Mouse (Mus musculus) kidney, embryonic 15.5 days (tissue): ENCODE data around the gene Zfp771. TPM values are rescaled to one million over a fixed set of nuclear protein-coding genes. Genes with fewer than 3 reads are reported as not detected.
A peak's percentile ranks its signal among the peaks of the same experiment; 100 is the strongest.
"Not testable (repeated sequence)": the region's sequence is repeated elsewhere in the genome, so short reads cannot be mapped to it uniquely, and the experiment has no call there.

Experiments
- ATAC-seq: fragments of 200-750 bp; cut with Nextera tagmentation; replicated peaks from 2 replicates; pipeline ENCODE4 v1.8.0; 2017; ENCODE audit warnings: moderate TSS enrichment; ENCODE audit not compliant: low FRiP score
- H3K27ac ChIP-seq: fragments of 300-500 bp; sonication (generic); 2 replicates; pipeline ENCODE4 v1.5.1; 2015; ENCODE audit warnings: mild to moderate bottlenecking, inconsistent platforms
- H3K27me3 ChIP-seq: fragments of 300-500 bp; sonication (generic); 2 replicates; pipeline ENCODE4 v1.6.1; 2015; ENCODE audit warnings: inconsistent platforms
- H3K36me3 ChIP-seq: fragments of 300-500 bp; sonication (generic); 2 replicates; pipeline ENCODE4 v1.6.1; 2015; ENCODE audit warnings: inconsistent platforms
- H3K4me1 ChIP-seq: fragments of 300-500 bp; sonication (generic); 2 replicates; pipeline ENCODE4 v1.6.1; 2015; ENCODE audit warnings: inconsistent platforms
- H3K4me2 ChIP-seq: fragments of 300-500 bp; sonication (generic); 2 replicates; pipeline ENCODE4 v1.6.1; 2015; ENCODE audit warnings: moderate library complexity, mild to moderate bottlenecking, inconsistent platforms
- H3K4me3 ChIP-seq: fragments of 300-500 bp; sonication (generic); replicated peaks from 2 replicates; pipeline ENCODE4 v1.5.1; 2015; ENCODE audit warnings: mild to moderate bottlenecking, inconsistent platforms
- H3K9ac ChIP-seq: fragments of 300-500 bp; sonication (generic); 2 replicates; pipeline ENCODE4 v1.6.1; 2015; ENCODE audit warnings: mild to moderate bottlenecking, inconsistent platforms
- H3K9me3 ChIP-seq: fragments of 300-500 bp; sonication (generic); replicated peaks from 2 replicates; pipeline ENCODE4 v1.6.1; 2016; ENCODE audit warnings: inconsistent platforms
- WGBS: fragments of 180-500 bp; shearing (Covaris S2); methylation state at CpG from one replicate; pipeline ENCODE4 v1.1.7; 2015; ENCODE audit warnings: mixed read lengths; 5-methylcytosine and 5-hydroxymethylcytosine counted together
- polyA plus RNA-seq: library from polyadenylated mRNA; unstranded; fragments of >200 nt; fragmentation: Nextera tagmentation; extraction: Ambion mirVana; gene quantifications from 2 replicates; pipeline ENCODE4 v1.2.1, GENCODE M21; 2015

Gene Zfp771
- polyA plus RNA-seq, 1 experiment from 2014 or later = 62.3 TPM

GRCm38 (mm10) chr7:127233765-127234164 is 10.3 kb upstream of the Zfp771 start:
- H3K4me3 ChIP-seq = peak overlapping the region; percentile 99
- peak overlapping the region; percentile 99 for H3K27ac ChIP-seq
- H3K4me1 ChIP-seq = peaks cover 36% of the 10 kb centered on the region
- no peaks in the 10 kb centered on the region for H3K9me3 ChIP-seq
- peak overlapping the region; percentile 71 for H3K4me2 ChIP-seq
- peak overlapping the region; percentile 98 for H3K9ac ChIP-seq
- H3K27me3 ChIP-seq = no peaks in the 10 kb centered on the region
- no peak for ATAC-seq
- peaks cover 59% of the 10 kb centered on the region for H3K36me3 ChIP-seq
- 3% methylated on average over 9 of the region's 9 CpGs for WGBS

GRCm38 (mm10) chr7:127234777-127235176 is 9.3 kb upstream of the Zfp771 start:
- no peak overlapping the region for H3K27ac ChIP-seq
- 93% methylated on average over 2 of the region's 2 CpGs for WGBS
- ATAC-seq = no peak
- H3K4me2 ChIP-seq = no peak overlapping the region
- H3K4me3 ChIP-seq = peak overlapping the region; percentile 99; the same call in 1 of the 2 replicates
- no peaks in the 10 kb centered on the region for H3K9me3 ChIP-seq
- H3K36me3 ChIP-seq = peaks cover 64% of the 10 kb centered on the region
- H3K9ac ChIP-seq = 0 out of 2 replicates have a peak overlapping the region, but pooled peaks have one; percentile 98
- H3K27me3 ChIP-seq = no peaks in the 10 kb centered on the region
- peaks cover 35% of the 10 kb centered on the region for H3K4me1 ChIP-seq

- H3K36me3 ChIP-seq = peaks cover 38% of the 10 kb centered on the region
- H3K27me3 ChIP-seq = no peaks in the 10 kb centered on the region
- H3K9ac ChIP-seq = peak overlapping the region; percentile 98; the same call in 1 of the 2 replicates
- peaks cover 35% of the 10 kb centered on the region for H3K4me1 ChIP-seq
- ATAC-seq = no peak
- WGBS = 31% methylated on average over 2 of the region's 2 CpGs
- no peaks in the 10 kb centered on the region for H3K9me3 ChIP-seq
- peak overlapping the region; percentile 80 for H3K4me2 ChIP-seq
- H3K4me3 ChIP-seq = peak overlapping the region; percentile 74
- H3K27ac ChIP-seq = peak overlapping the region; percentile 97
Observed at GRCm38 (mm10) chr7:127243361-127243867, 660 bp upstream of the Zfp771 start.

GRCm38 (mm10) chr7:127244658-127245510 is 810 bp downstream of the Zfp771 start:
- Histone ChIP-seq H3K4me1 (peaks cover 37% of the 10 kb centered on the region), H3K27ac (peak overlapping the region; percentile 97), H3K36me3 (peaks cover 39% of the 10 kb centered on the region), H3K4me2 (peak overlapping the region; percentile 80), H3K4me3 (peak overlapping the region; percentile 74), H3K9ac (peak overlapping the region; percentile 98), H3K27me3 (no peaks in the 10 kb centered on the region), H3K9me3 (no peaks in the 10 kb centered on the region)
- ATAC-seq = peak; percentile 84
- 7% methylated on average over 32 of the region's 33 CpGs for WGBS

- not testable (repeated sequence) for ATAC-seq, H3K4me2 ChIP-seq, H3K9me3 ChIP-seq, H3K27me3 ChIP-seq, H3K9ac ChIP-seq, H3K27ac ChIP-seq, H3K4me3 ChIP-seq
- WGBS = 88% methylated on average over 8 of the region's 8 CpGs
- H3K36me3 ChIP-seq = peaks cover 56% of the 10 kb centered on the region
- H3K4me1 ChIP-seq = peaks cover 38% of the 10 kb centered on the region
Observed at GRCm38 (mm10) chr7:127250511-127250910, 6.4 kb downstream of the Zfp771 start.

- 92% methylated on average over 2 of the region's 2 CpGs for WGBS
- H3K36me3 ChIP-seq = peaks cover 58% of the 10 kb centered on the region
Observed at GRCm38 (mm10) chr7:127252414-127252813, 8.3 kb downstream of the Zfp771 start.

GRCm38 (mm10) chr7:127253341-127253740 is 9.3 kb downstream of the Zfp771 start:
- peaks cover 58% of the 10 kb centered on the region for H3K36me3 ChIP-seq
- peak overlapping the region; percentile 96 for H3K27ac ChIP-seq
- WGBS = 75% methylated on average over 6 of the region's 6 CpGs
- peak overlapping the region; percentile 60 for H3K4me3 ChIP-seq
- H3K4me1 ChIP-seq = peaks cover 20% of the 10 kb centered on the region
- ATAC-seq = no peak
- no peaks in the 10 kb centered on the region for H3K27me3 ChIP-seq
- H3K9ac ChIP-seq = peak overlapping the region; percentile 66
- H3K9me3 ChIP-seq = no peaks in the 10 kb centered on the region
- peak overlapping the region; percentile 96 for H3K4me2 ChIP-seq

More at GRCm38 (mm10) chr7:127252414-127252813, 8.3 kb downstream of the Zfp771 start:
- H3K27ac ChIP-seq = no peak overlapping the region
- no peaks in the 10 kb centered on the region for H3K9me3 ChIP-seq
- peaks cover 20% of the 10 kb centered on the region for H3K4me1 ChIP-seq
- no peak overlapping the region for H3K4me2 ChIP-seq
- ATAC-seq = no peak
- no peak overlapping the region for H3K4me3 ChIP-seq
- H3K27me3 ChIP-seq = no peaks in the 10 kb centered on the region
- H3K9ac ChIP-seq = no peak overlapping the region

GRCm38 (mm10) chr7:127253821-127254769 is 10.0 kb downstream of the Zfp771 start:
- no peaks in the 10 kb centered on the region for H3K9me3 ChIP-seq
- ATAC-seq = peak; percentile 96
- no peaks in the 10 kb centered on the region for H3K27me3 ChIP-seq
- peaks cover 55% of the 10 kb centered on the region for H3K36me3 ChIP-seq
- peak overlapping the region; percentile 60 for H3K4me3 ChIP-seq
- H3K27ac ChIP-seq = peak overlapping the region; percentile 96
- peak overlapping the region; percentile 72 for H3K9ac ChIP-seq
- peak overlapping the region; percentile 96 for H3K4me2 ChIP-seq
- WGBS = under 1% methylated on average over 135 of the region's 136 CpGs
- H3K4me1 ChIP-seq = peaks cover 26% of the 10 kb centered on the region

GRCm38 (mm10) chr7:127255008-127255407 is 10.9 kb downstream of the Zfp771 start:
- Histone ChIP-seq H3K27me3 (no peaks in the 10 kb centered on the region), H3K36me3 (peaks cover 47% of the 10 kb centered on the region), H3K9ac (peak overlapping the region; percentile 72), H3K4me1 (peaks cover 33% of the 10 kb centered on the region), H3K4me3 (peak overlapping the region; percentile 60), H3K9me3 (no peaks in the 10 kb centered on the region), H3K27ac (peak overlapping the region; percentile 96), H3K4me2 (peak overlapping the region; percentile 96)
- ATAC-seq = no peak
- WGBS = 13% methylated on average over 4 of the region's 4 CpGs

GRCm38 (mm10) chr7:127255965-127256364 is 11.9 kb downstream of the Zfp771 start:
- Histone ChIP-seq H3K4me1 (peaks cover 37% of the 10 kb centered on the region), H3K27ac (no peak overlapping the region), H3K4me2 (no peak overlapping the region), H3K4me3 (no peak overlapping the region), H3K9me3 (no peaks in the 10 kb centered on the region), H3K27me3 (no peaks in the 10 kb centered on the region), H3K9ac (no peak overlapping the region), H3K36me3 (peaks cover 42% of the 10 kb centered on the region)
- no peak for ATAC-seq
- 91% methylated on average over 2 of the region's 2 CpGs for WGBS

GRCm38 (mm10) chr7:127256518-127256917 is 12.4 kb downstream of the Zfp771 start:
- Histone ChIP-seq H3K4me1 (peaks cover 40% of the 10 kb centered on the region), H3K9ac (no peak overlapping the region), H3K27me3 (no peaks in the 10 kb centered on the region), H3K4me2 (no peak overlapping the region), H3K9me3 (no peaks in the 10 kb centered on the region), H3K36me3 (peaks cover 39% of the 10 kb centered on the region), H3K27ac (no peak overlapping the region), H3K4me3 (no peak overlapping the region)
- 91% methylated on average over 5 of the region's 5 CpGs for WGBS
- ATAC-seq = no peak
